Mouse (Mus musculus) kidney, embryonic 15.5 days (tissue): ENCODE data around the gene Slc22a13. TPM values are rescaled to one million over a fixed set of nuclear protein-coding genes. Genes with fewer than 3 reads are reported as not detected.

Source experiments
- ATAC-seq: fragments of 200-750 bp; cut with Nextera tagmentation; replicated peaks from 2 replicates; pipeline ENCODE4 v1.8.0; 2017; ENCODE audit warnings: moderate TSS enrichment; ENCODE audit not compliant: low FRiP score
- H3K27ac ChIP-seq: fragments of 300-500 bp; sonication (generic); 2 replicates; pipeline ENCODE4 v1.5.1; 2015; ENCODE audit warnings: mild to moderate bottlenecking, inconsistent platforms
- H3K27me3 ChIP-seq: fragments of 300-500 bp; sonication (generic); 2 replicates; pipeline ENCODE4 v1.6.1; 2015; ENCODE audit warnings: inconsistent platforms
- H3K36me3 ChIP-seq: fragments of 300-500 bp; sonication (generic); 2 replicates; pipeline ENCODE4 v1.6.1; 2015; ENCODE audit warnings: inconsistent platforms
- H3K4me1 ChIP-seq: fragments of 300-500 bp; sonication (generic); 2 replicates; pipeline ENCODE4 v1.6.1; 2015; ENCODE audit warnings: inconsistent platforms
- H3K4me2 ChIP-seq: fragments of 300-500 bp; sonication (generic); 2 replicates; pipeline ENCODE4 v1.6.1; 2015; ENCODE audit warnings: moderate library complexity, mild to moderate bottlenecking, inconsistent platforms
- H3K4me3 ChIP-seq: fragments of 300-500 bp; sonication (generic); replicated peaks from 2 replicates; pipeline ENCODE4 v1.5.1; 2015; ENCODE audit warnings: mild to moderate bottlenecking, inconsistent platforms
- H3K9ac ChIP-seq: fragments of 300-500 bp; sonication (generic); 2 replicates; pipeline ENCODE4 v1.6.1; 2015; ENCODE audit warnings: mild to moderate bottlenecking, inconsistent platforms
- H3K9me3 ChIP-seq: fragments of 300-500 bp; sonication (generic); replicated peaks from 2 replicates; pipeline ENCODE4 v1.6.1; 2016; ENCODE audit warnings: inconsistent platforms
- WGBS: fragments of 180-500 bp; shearing (Covaris S2); methylation state at CpG from one replicate; pipeline ENCODE4 v1.1.7; 2015; ENCODE audit warnings: mixed read lengths; 5-methylcytosine and 5-hydroxymethylcytosine counted together
- polyA plus RNA-seq: library from polyadenylated mRNA; unstranded; fragments of >200 nt; fragmentation: Nextera tagmentation; extraction: Ambion mirVana; gene quantifications from 2 replicates; pipeline ENCODE4 v1.2.1, GENCODE M21; 2015

Slc22a13 gene
- polyA plus RNA-seq, 1 experiment from 2014 or later = 9.8 TPM

DNA sequence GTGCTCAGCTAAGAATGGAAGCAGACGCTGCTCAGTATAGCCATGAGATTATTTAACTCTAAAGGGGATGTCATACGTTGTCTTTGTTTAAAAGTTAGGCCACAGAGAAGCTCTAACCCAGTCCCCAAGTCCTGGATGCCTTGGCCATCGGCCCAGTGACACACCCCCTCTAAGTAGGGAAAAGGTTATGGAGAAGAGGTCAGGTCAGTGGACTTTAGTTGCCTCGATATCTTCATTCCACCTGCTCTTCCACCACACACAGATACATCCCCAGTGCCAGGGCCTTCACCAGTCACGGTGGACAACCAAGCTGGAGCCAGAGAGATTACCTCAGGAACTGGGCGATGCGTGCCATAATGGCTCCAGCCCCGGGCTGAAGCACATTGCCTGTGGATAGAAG, 53.5 kb downstream of the Slc22a13 start:
- H3K4me2 ChIP-seq = no peak overlapping the region
- no peaks in the 10 kb centered on the region for H3K9me3 ChIP-seq
- H3K4me3 ChIP-seq = no peak overlapping the region
- peaks cover 3% of the 10 kb centered on the region; the same call in 1 of the 2 replicates for H3K4me1 ChIP-seq
- peaks cover 3% of the 10 kb centered on the region; the same call in 1 of the 2 replicates for H3K27me3 ChIP-seq
- no peak for ATAC-seq
- WGBS = 81% methylated on average over 8 of the region's 8 CpGs
- H3K36me3 ChIP-seq = no peaks in the 10 kb centered on the region
- H3K9ac ChIP-seq = no peak overlapping the region
- H3K27ac ChIP-seq = no peak overlapping the region

DNA sequence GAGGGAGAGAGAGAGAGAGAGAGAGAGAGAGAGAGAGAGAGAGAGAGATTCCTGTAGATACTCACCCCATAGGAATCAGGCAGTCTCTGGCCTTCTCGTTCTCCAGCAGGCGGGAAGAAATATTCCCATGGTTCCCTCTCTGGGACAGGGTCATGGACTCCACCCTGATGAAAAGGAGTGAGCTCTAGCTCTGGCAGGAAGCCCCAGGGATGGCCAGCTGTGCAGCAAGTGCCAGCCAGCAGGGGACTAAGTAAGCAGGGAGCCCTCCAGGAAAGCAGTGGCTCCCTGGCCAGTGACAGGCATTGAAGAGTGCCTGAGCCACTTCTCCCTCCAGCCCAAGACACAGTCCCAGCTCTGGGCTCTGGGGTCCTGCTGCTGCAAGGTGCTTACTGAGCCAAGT, 57.1 kb downstream of the Slc22a13 start:
- peaks cover 1% of the 10 kb centered on the region; the same call in 1 of the 2 replicates for H3K27me3 ChIP-seq
- H3K27ac ChIP-seq = no peak overlapping the region

DNA sequence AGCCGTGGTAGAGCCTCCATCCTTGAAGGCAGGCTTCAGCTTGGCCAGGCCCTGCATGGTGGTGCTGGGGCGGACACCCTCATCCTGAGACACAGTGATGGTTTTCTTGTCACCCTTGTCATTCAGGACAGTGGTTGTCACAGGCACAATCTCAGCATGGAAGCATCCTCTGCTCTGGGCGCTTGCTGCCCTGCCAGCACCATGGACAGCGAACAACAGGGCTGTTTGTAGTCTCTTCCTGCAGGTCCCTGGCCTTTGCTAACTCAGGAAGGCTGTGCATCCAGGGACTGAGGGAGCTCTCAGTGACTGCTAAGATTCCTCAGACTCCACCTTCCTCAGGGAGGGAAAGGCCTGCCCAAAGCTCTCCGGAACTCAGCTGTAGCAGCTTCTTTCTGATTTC, 59.3 kb downstream of the Slc22a13 start:
- no peak overlapping the region for H3K4me2 ChIP-seq
- H3K27ac ChIP-seq = no peak overlapping the region
- no peaks in the 10 kb centered on the region for H3K36me3 ChIP-seq
- WGBS = 23% methylated on average over 5 of the region's 5 CpGs
- no peak overlapping the region for H3K9ac ChIP-seq
- no peak overlapping the region for H3K4me3 ChIP-seq
- no peaks in the 10 kb centered on the region for H3K27me3 ChIP-seq
- ATAC-seq = 0 out of 2 replicates have a peak, but pooled peaks have one; percentile 47
- no peaks in the 10 kb centered on the region for H3K9me3 ChIP-seq
- H3K4me1 ChIP-seq = no peaks in the 10 kb centered on the region

More for the DNA sequence above, 57.1 kb downstream of the Slc22a13 start:
- ATAC-seq = no peak
- H3K4me1 ChIP-seq = peaks cover 2% of the 10 kb centered on the region; the same call in 1 of the 2 replicates
- WGBS = 47% methylated on average over 2 of the region's 2 CpGs
- no peaks in the 10 kb centered on the region for H3K9me3 ChIP-seq
- H3K4me3 ChIP-seq = no peak overlapping the region
- no peaks in the 10 kb centered on the region for H3K36me3 ChIP-seq
- H3K9ac ChIP-seq = no peak overlapping the region
- H3K4me2 ChIP-seq = no peak overlapping the region

- no peaks in the 10 kb centered on the region for H3K36me3 ChIP-seq
- no peaks in the 10 kb centered on the region for H3K27me3 ChIP-seq
- no peak overlapping the region for H3K27ac ChIP-seq
- ATAC-seq = no peak
- H3K9ac ChIP-seq = no peak overlapping the region
- no peaks in the 10 kb centered on the region for H3K4me1 ChIP-seq
- H3K4me3 ChIP-seq = no peak overlapping the region
- H3K4me2 ChIP-seq = no peak overlapping the region
- H3K9me3 ChIP-seq = no peaks in the 10 kb centered on the region
- WGBS = 70% methylated on average over 13 of the region's 13 CpGs
These were observed 62.7 kb downstream of the Slc22a13 start for GRCm38 (mm10) chr9:119146098-119146770.

GRCm38 (mm10) chr9:119145638-119146037, 63.3 kb downstream of the Slc22a13 start:
- H3K27ac ChIP-seq = no peak overlapping the region
- no peak for ATAC-seq
- H3K4me2 ChIP-seq = no peak overlapping the region
- no peaks in the 10 kb centered on the region for H3K27me3 ChIP-seq
- H3K4me1 ChIP-seq = no peaks in the 10 kb centered on the region
- 75% methylated on average over 6 of the region's 6 CpGs for WGBS
- H3K4me3 ChIP-seq = no peak overlapping the region
- no peaks in the 10 kb centered on the region for H3K9me3 ChIP-seq
- no peaks in the 10 kb centered on the region for H3K36me3 ChIP-seq
- no peak overlapping the region for H3K9ac ChIP-seq

- no peaks in the 10 kb centered on the region for H3K27me3 ChIP-seq
- no peak overlapping the region for H3K4me3 ChIP-seq
- no peaks in the 10 kb centered on the region for H3K36me3 ChIP-seq
- 70% methylated on average over 10 of the region's 10 CpGs for WGBS
- no peaks in the 10 kb centered on the region for H3K4me1 ChIP-seq
- no peak overlapping the region for H3K9ac ChIP-seq
- H3K9me3 ChIP-seq = no peaks in the 10 kb centered on the region
- no peak overlapping the region for H3K27ac ChIP-seq
- H3K4me2 ChIP-seq = no peak overlapping the region
- no peak for ATAC-seq
These were observed 63.8 kb downstream of the Slc22a13 start for GRCm38 (mm10) chr9:119145137-119145536.

DNA sequence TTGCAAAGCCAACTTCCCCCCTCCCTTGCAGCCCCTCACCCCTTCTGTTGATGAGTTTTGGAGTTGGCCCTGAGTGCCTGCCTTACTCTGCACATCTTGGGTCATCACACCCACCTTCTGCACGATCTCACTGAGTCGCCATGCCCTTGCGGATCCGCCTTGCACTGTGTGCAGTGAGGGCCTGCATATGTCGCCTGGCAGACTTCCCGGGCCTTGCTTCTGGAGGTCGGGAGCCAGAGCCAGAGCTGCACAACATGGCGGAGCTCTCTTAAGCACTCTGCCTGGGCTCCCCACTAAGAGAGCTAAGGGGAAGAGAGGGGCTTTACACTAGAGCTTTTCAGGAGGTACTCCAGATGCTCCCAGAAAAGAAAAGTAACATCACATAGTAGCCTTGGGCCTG, 64.2 kb downstream of the Slc22a13 start:
- no peak overlapping the region for H3K9ac ChIP-seq
- H3K27me3 ChIP-seq = no peaks in the 10 kb centered on the region
- no peaks in the 10 kb centered on the region for H3K36me3 ChIP-seq
- no peak for ATAC-seq
- no peaks in the 10 kb centered on the region for H3K4me1 ChIP-seq
- H3K27ac ChIP-seq = no peak overlapping the region
- no peaks in the 10 kb centered on the region for H3K9me3 ChIP-seq
- 85% methylated on average over 8 of the region's 8 CpGs for WGBS
- no peak overlapping the region for H3K4me3 ChIP-seq
- H3K4me2 ChIP-seq = no peak overlapping the region

DNA sequence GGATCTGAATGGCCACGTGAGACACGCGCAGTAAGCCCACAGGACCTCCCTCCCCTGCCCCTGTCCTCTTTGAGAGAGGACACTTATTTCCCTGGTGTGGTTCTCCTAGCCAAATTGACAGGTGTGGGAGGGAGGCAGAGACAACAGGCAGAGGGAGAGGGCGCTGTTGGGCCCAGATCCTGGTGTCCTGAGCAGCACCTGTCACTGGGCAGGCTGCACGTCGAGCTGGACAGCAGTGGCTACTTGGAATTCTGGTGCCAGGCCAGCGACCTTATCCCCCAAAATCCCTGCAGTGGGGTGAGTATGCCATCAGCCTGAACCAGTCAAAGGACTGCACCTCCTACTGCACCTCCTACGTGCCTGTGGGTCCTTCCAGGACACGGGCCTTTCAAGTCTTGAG, 65.5 kb downstream of the Slc22a13 start:
- WGBS = 76% methylated on average over 9 of the region's 9 CpGs

More for the DNA sequence above, 65.5 kb downstream of the Slc22a13 start:
- Histone ChIP-seq H3K27ac (no peak overlapping the region), H3K9ac (no peak overlapping the region), H3K4me3 (no peak overlapping the region), H3K36me3 (no peaks in the 10 kb centered on the region), H3K4me1 (no peaks in the 10 kb centered on the region), H3K27me3 (no peaks in the 10 kb centered on the region), H3K9me3 (no peaks in the 10 kb centered on the region), H3K4me2 (no peak overlapping the region)
- ATAC-seq = no peak

Other genes with a start within 250 kb of the Slc22a13 start
- 36.4 and 46.2 TPM in 2 replicates for gene Vill, start 156.3 kb downstream of the Slc22a13 start, polyA plus RNA-seq
- gene Plcd1, start 115.6 kb downstream of the Slc22a13 start, polyA plus RNA-seq = 20.0 and 20.1 TPM in 2 replicates
- 2.6 and 6.2 TPM in 2 replicates for gene Dlec1, start 106.6 kb downstream of the Slc22a13 start, polyA plus RNA-seq
- gene Acaa1b, start 52.0 kb downstream of the Slc22a13 start, polyA plus RNA-seq = 26.9 and 30.5 TPM in 2 replicates
- gene Gm47289, start 49.9 kb downstream of the Slc22a13 start, polyA plus RNA-seq = not detected in 2 replicates
- gene Oxsr1, start 113.3 kb upstream of the Slc22a13 start, polyA plus RNA-seq = 12.3 and 14.2 TPM in 2 replicates
- gene Acaa1a, start 130.6 kb upstream of the Slc22a13 start, polyA plus RNA-seq = 111 and 121 TPM in 2 replicates
- 25.6 and 25.9 TPM in 2 replicates for gene Myd88, start 132.3 kb upstream of the Slc22a13 start, polyA plus RNA-seq
- gene Xylb, start 148.3 kb upstream of the Slc22a13 start, polyA plus RNA-seq = 20.8 and 26.9 TPM in 2 replicates
- gene Slc22a14, start 156.5 kb upstream of the Slc22a13 start, polyA plus RNA-seq = 0.30 TPM in 1 of 2 replicates, not detected in the other
- gene Acvr2b, start 193.0 kb upstream of the Slc22a13 start, polyA plus RNA-seq = 36.4 and 36.6 TPM in 2 replicates
- gene Exog, start 235.8 kb upstream of the Slc22a13 start, polyA plus RNA-seq = 24.1 and 25.3 TPM in 2 replicates